Comparison of ENCODE assay signal across 23 mouse cellular contexts in genomic region chr17:46278011-46278765, GRCm38 (mm10). TPM values are rescaled to one million over a fixed set of nuclear protein-coding genes. Genes with fewer than 3 reads are reported as not detected.
DNase-seq lines count a peak whose midpoint lies in the region; ATAC-seq and TF ChIP-seq lines count a peak whose summit lies in the region.
"Had no signal": no experiment of that assay in that cellular context is flagged by ENCODE, and none has a peak within 500 bp of the region (broad histone marks: within the 10 kb centered on the region; RNA-seq: fewer than 3 reads in every experiment).

No protein-coding gene starts in this region.

- no peak for DNase-seq in heart, adult 2 months
- DNase-seq in heart, postnatal 10 days: no peak
- DNase-seq in adrenal gland, postnatal 10 days: peak; percentile 65
- DNase-seq in thymus, postnatal 25 days: no peak
- no peak for DNase-seq in kidney, adult 9 months
- no peak for DNase-seq in lung, postnatal 36 days
- DNase-seq: cerebellum, adult 9-11 months; forebrain, postnatal 0 days; gastrocnemius, postnatal 14 days; kidney, postnatal 25 days; layer of hippocampus, postnatal 36 days; lung, embryonic 14.5 days; retina, postnatal 1 day; thymus, postnatal 14 days had no signal

- no peak for TF ChIP-seq EP300 in heart, adult 2 months (IDR thresholded peaks at IDR 0.05; ENCODE audit: insufficient read depth, low read depth, low read length)

- intact Hi-C loops in heart, adult 2 months (cut with DNase I): no loop called here
- intact Hi-C loops in heart, postnatal 10 days (cut with DNase I): no loop called here

- ATAC-seq in embryonic facial prominence, embryonic 12.5 days (ENCODE audit: insufficient number of reproducible peaks, insufficient read depth, low FRiP score, low TSS enrichment): no peak
- peak; percentile 8; the same call in 1 of the 2 replicates for ATAC-seq in limb, embryonic 13.5 days (ENCODE audit: low FRiP score, low read depth)
- ATAC-seq: forebrain, postnatal 0 days; intestine, embryonic 16.5 days; midbrain, embryonic 16.5 days had no signal

- no peak for TF ChIP-seq POLR2A in heart, adult 2 months (IDR thresholded peaks at IDR 0.05; ENCODE audit: insufficient read depth, low read depth, low read length)

- H3K9ac ChIP-seq in heart, adult 2 months (ENCODE audit: low read depth, low read length): no peak overlapping the region
- H3K9ac ChIP-seq in embryonic facial prominence, embryonic 12.5 days: no peak overlapping the region
- H3K9ac ChIP-seq in limb, embryonic 13.5 days: peak overlapping the region; percentile 50; the same call in 1 of the 2 replicates
- H3K9ac ChIP-seq: forebrain, postnatal 0 days; hindbrain, embryonic 13.5 days; lung, embryonic 14.5 days; neural tube, embryonic 12.5 days had no signal

- 79% methylated on average over 12 of the region's 12 CpGs for WGBS in heart, adult 2 months
- 57% methylated on average over 12 of the region's 12 CpGs for WGBS in embryonic facial prominence, embryonic 12.5 days
- WGBS in limb, embryonic 13.5 days: 68% methylated on average over 12 of the region's 12 CpGs

- no peaks in the 10 kb centered on the region for H3K27me3 ChIP-seq in heart, adult 2 months (ENCODE audit: control insufficient read depth, insufficient read depth, low read length)
- no peaks in the 10 kb centered on the region for H3K27me3 ChIP-seq in embryonic facial prominence, embryonic 12.5 days
- no peaks in the 10 kb centered on the region for H3K27me3 ChIP-seq in limb, embryonic 13.5 days
- H3K27me3 ChIP-seq: hindbrain, embryonic 13.5 days; neural tube, embryonic 12.5 days had no signal

- no peaks in the 10 kb centered on the region for H3K9me3 ChIP-seq in embryonic facial prominence, embryonic 12.5 days
- H3K9me3 ChIP-seq in limb, embryonic 13.5 days: no peaks in the 10 kb centered on the region
- H3K9me3 ChIP-seq: hindbrain, embryonic 13.5 days; neural tube, embryonic 12.5 days had no signal

- H3K79me2 ChIP-seq in heart, adult 2 months (replicated peaks; ENCODE audit: control insufficient read depth, insufficient read depth, low read length): peaks cover 4% of the 10 kb centered on the region

- H3K4me1 ChIP-seq in heart, adult 2 months (ENCODE audit: control insufficient read depth, insufficient read depth, low read length): peaks cover 12% of the 10 kb centered on the region
- peaks cover 58% of the 10 kb centered on the region for H3K4me1 ChIP-seq in embryonic facial prominence, embryonic 12.5 days
- peaks cover 57% of the 10 kb centered on the region for H3K4me1 ChIP-seq in limb, embryonic 13.5 days

- peak overlapping the region; percentile 57 for H3K27ac ChIP-seq in heart, adult 2 months
- H3K27ac ChIP-seq in embryonic facial prominence, embryonic 12.5 days: peak overlapping the region; percentile 86
- peak overlapping the region; percentile 73; the same call in 1 of the 2 replicates for H3K27ac ChIP-seq in limb, embryonic 13.5 days
- H3K27ac ChIP-seq: hindbrain, embryonic 13.5 days; neural tube, embryonic 12.5 days had no signal

- peaks cover 10% of the 10 kb centered on the region for H3K36me3 ChIP-seq in heart, adult 2 months (ENCODE audit: control insufficient read depth, insufficient read depth, low read length)
- peaks cover 26% of the 10 kb centered on the region for H3K36me3 ChIP-seq in embryonic facial prominence, embryonic 12.5 days
- peaks cover 61% of the 10 kb centered on the region for H3K36me3 ChIP-seq in limb, embryonic 13.5 days

- H3K4me2 ChIP-seq in embryonic facial prominence, embryonic 12.5 days (replicated peaks): peak overlapping the region; percentile 22; the same call in 1 of the 2 replicates
- 0 out of 2 replicates have a peak overlapping the region, but pooled peaks have one; percentile 12 for H3K4me2 ChIP-seq in limb, embryonic 13.5 days (replicated peaks)
- H3K4me2 ChIP-seq: hindbrain, embryonic 13.5 days; lung, embryonic 14.5 days; neural tube, embryonic 12.5 days had no signal

- TF ChIP-seq CTCF in heart, adult 2 months (IDR thresholded peaks at IDR 0.05): no peak

- H3K4me3 ChIP-seq in heart, adult 2 months: no peak overlapping the region
- H3K4me3 ChIP-seq in embryonic facial prominence, embryonic 12.5 days: no peak overlapping the region
- no peak overlapping the region for H3K4me3 ChIP-seq in limb, embryonic 13.5 days
- H3K4me3 ChIP-seq: hindbrain, embryonic 13.5 days; neural tube, embryonic 12.5 days had no signal

RNA-seq across cellular contexts. Expression of gene Tjap1, which starts 4.6 kb away (rescaled TPM):
- 10 to 100 TPM; 28.3 to 34.7 TPM for total RNA-seq in heart, adult 2 months (2021)
- 35.8 and 39.1 TPM in 2 replicates for polyA plus RNA-seq in heart, adult 2 months (2012; rRNA removed)
- total RNA-seq in heart, postnatal 10 days (2021): 10 to 100 TPM; 54.0 to 56.3 TPM
- 10 to 100 TPM; 42.0 to 52.6 TPM for total RNA-seq in adrenal gland, postnatal 10 days (2021)
- polyA plus RNA-seq in embryonic facial prominence, embryonic 12.5 days (2016; fragmentation: Nextera tagmentation; extraction: Ambion mirVana): 64.0 and 66.4 TPM in 2 replicates
- polyA plus RNA-seq in limb, embryonic 13.5 days (2015; fragmentation: Nextera tagmentation; extraction: Ambion mirVana): 61.3 and 68.2 TPM in 2 replicates

RNA-seq across cellular contexts. Expression of gene Dlk2, which starts 19.0 kb away (rescaled TPM):
- under 1 TPM; 0.23 to 0.39 TPM for total RNA-seq in heart, adult 2 months (2021)
- 0.35 and 0.74 TPM in 2 replicates for polyA plus RNA-seq in heart, adult 2 months (2012; rRNA removed)
- total RNA-seq in heart, postnatal 10 days (2021): 1 to 10 TPM in 1 of 2 experiments, under 1 TPM in 1; 0.57 to 1.0 TPM
- 1 to 10 TPM in 1 of 2 experiments, under 1 TPM in 1; 0.78 to 1.3 TPM for total RNA-seq in adrenal gland, postnatal 10 days (2021)
- polyA plus RNA-seq in embryonic facial prominence, embryonic 12.5 days (2016; fragmentation: Nextera tagmentation; extraction: Ambion mirVana): 4.5 and 5.5 TPM in 2 replicates
- 8.8 and 11.0 TPM in 2 replicates for polyA plus RNA-seq in limb, embryonic 13.5 days (2015; fragmentation: Nextera tagmentation; extraction: Ambion mirVana)
- total RNA-seq: liver, adult 2 months; megakaryocyte progenitor cell, adult 5-6 weeks; MEL had no signal
- polyA plus RNA-seq: liver, adult 2 months had no signal

RNA-seq across cellular contexts. Expression of gene Lrrc73, which starts 24.9 kb away (rescaled TPM):
- total RNA-seq in heart, adult 2 months (2021): under 1 TPM; 0.21 to 0.34 TPM
- 0.59 and 0.70 TPM in 2 replicates for polyA plus RNA-seq in heart, adult 2 months (2012; rRNA removed)
- total RNA-seq in heart, postnatal 10 days (2021): under 1 TPM; 0.38 to 0.40 TPM
- total RNA-seq in adrenal gland, postnatal 10 days (2021): 1 to 10 TPM; 3.4 to 3.8 TPM
- 1.2 and 1.4 TPM in 2 replicates for polyA plus RNA-seq in embryonic facial prominence, embryonic 12.5 days (2016; fragmentation: Nextera tagmentation; extraction: Ambion mirVana)
- 0.69 and 1.4 TPM in 2 replicates for polyA plus RNA-seq in limb, embryonic 13.5 days (2015; fragmentation: Nextera tagmentation; extraction: Ambion mirVana)
- total RNA-seq: liver, adult 2 months had no signal

RNA-seq across cellular contexts. Expression of gene Yipf3, which starts 30.3 kb away (rescaled TPM):
- 10 to 100 TPM; 72.4 to 82.8 TPM for total RNA-seq in heart, adult 2 months (2021)
- polyA plus RNA-seq in heart, adult 2 months (2012; rRNA removed): 136 and 142 TPM in 2 replicates
- total RNA-seq in heart, postnatal 10 days (2021): 10 to 100 TPM; 69.3 to 75.1 TPM
- total RNA-seq in adrenal gland, postnatal 10 days (2021): 100 to 1,000 TPM; 105 to 121 TPM
- polyA plus RNA-seq in embryonic facial prominence, embryonic 12.5 days (2016; fragmentation: Nextera tagmentation; extraction: Ambion mirVana): 82.5 and 86.2 TPM in 2 replicates
- 104 and 110 TPM in 2 replicates for polyA plus RNA-seq in limb, embryonic 13.5 days (2015; fragmentation: Nextera tagmentation; extraction: Ambion mirVana)

RNA-seq across cellular contexts. Expression of gene Polr1c, which starts 30.3 kb away (rescaled TPM):
- total RNA-seq in heart, adult 2 months (2021): 10 to 100 TPM; 20.2 to 24.7 TPM
- polyA plus RNA-seq in heart, adult 2 months (2012; rRNA removed): 19.1 and 25.8 TPM in 2 replicates
- 10 to 100 TPM; 23.8 to 26.9 TPM for total RNA-seq in heart, postnatal 10 days (2021)
- 10 to 100 TPM; 68.3 to 72.3 TPM for total RNA-seq in adrenal gland, postnatal 10 days (2021)
- polyA plus RNA-seq in embryonic facial prominence, embryonic 12.5 days (2016; fragmentation: Nextera tagmentation; extraction: Ambion mirVana): 100 and 102 TPM in 2 replicates
- 103 and 105 TPM in 2 replicates for polyA plus RNA-seq in limb, embryonic 13.5 days (2015; fragmentation: Nextera tagmentation; extraction: Ambion mirVana)
